Mouse (Mus musculus): ENCODE measurements around the gene Prcp.
A peak's percentile ranks its signal among the peaks of the same experiment; 100 is the strongest.

Prcp gene

DNA sequence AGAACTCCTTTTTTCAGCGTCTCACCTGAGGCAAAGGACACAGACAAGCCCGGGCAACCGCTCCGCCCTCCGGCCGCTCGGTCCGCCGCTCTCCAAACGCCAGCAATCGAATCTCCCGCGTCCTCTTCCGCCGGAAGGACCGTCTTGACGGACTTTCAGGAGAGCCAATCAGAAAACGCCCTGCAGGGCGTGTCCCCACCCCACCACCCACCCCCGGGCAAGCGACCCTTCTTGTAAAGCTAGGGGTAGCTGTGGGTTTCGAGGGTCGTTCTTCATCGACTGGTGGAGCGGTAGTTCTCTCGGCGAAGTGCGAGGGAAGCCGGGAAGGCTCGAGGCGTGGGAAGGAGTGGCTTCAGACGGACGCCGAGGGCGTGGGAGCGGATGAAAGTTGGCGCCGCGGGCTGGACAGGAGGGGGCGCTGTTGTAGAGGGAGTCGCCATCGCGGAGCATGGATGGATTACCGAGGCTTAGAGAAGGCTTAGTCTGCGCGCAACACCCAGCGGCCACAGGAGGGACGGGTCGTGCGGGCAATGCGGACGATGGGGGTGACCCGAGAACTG, at the start of gene Prcp, which contains the start of gene Ddias:
TSS of gene Prcp (plus strand) at position 355 of the 560 bp plus-strand sequence.
TSS of gene Ddias (minus strand) at position 132 of the 560 bp plus-strand sequence.
- DNase-seq (ENCODE audit: low spot score): peak; percentile 91

DNA sequence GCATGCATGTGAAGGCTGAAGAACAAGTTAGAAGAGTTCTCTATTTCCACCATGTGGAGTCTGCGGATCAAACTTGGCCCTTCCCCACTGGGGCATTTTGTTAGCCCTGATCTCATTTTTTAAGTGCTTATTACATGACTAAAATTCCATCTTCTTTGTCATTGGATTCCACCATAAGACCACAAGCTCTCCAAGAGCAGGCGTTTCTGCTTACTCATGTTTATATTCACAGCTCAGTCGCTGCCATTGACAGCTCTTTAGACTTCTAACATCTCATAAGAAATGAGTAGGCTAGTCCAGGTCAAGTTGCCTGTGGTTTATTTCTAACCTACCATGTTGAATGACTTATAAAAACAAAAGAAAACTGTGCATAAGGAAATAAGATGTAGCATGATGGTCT, 48.0 kb upstream of the Prcp start:
- DNase-seq (ENCODE audit: low spot score): no peak

DNA sequence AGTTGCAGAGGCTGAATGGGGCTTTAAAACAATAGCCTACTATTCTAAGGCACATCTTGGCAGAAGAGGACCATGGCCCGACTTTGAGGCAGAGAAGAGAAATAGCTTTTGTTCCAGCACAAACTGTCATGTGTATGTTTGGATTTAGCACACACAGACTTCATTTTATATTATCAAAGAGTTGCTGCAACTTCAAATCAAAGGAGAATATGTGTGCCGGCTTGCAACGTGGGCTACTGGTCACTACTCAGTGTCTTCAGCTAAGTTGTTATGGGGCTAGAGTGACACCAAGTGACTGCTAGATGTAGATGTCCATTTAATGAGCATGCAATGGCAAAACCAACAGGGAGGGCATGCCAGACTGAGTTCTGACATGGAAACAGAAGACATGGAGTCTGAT, 46.3 kb upstream of the Prcp start:
- peak; percentile 52 for DNase-seq (ENCODE audit: low spot score)

DNA sequence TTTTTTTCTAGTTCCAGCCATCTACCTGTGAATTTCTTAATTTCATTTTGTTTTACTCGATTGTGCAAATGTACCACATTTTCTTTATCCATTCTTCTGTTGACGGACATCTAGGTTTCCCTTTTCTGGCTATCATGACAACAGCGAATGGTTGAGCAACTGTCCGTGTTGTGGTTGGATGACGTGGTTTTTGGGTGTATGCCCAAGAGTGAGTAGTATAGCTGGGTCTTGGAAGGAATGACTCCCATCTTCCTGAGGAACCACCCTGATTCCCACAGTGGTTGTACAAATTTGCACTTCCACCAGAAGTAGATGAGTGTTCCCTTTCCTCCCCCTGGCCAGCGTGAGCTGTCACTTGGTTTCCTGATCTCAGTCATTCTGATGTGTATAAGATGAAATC, 41.9 kb upstream of the Prcp start:
- no peak for DNase-seq (ENCODE audit: low spot score)

DNA sequence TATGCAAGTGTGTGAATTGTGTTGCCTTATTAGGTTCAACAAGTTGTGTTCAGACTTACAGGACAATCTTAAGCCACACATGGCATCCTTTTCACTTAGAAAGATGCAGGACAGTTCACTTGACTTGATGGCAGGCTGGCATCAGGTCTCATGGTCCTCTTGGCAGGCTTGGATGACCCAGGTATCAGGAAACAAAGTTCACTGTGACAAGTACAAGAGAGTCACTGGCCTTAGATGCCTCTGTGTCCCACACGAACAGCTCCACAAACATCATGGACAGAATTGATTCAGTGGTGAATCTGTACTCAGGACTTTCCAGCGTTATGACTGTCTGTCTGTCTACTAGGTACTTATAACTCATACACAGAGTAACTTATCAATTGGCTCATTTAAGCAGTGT, 39.9 kb upstream of the Prcp start:
- no peak for DNase-seq (ENCODE audit: low spot score)

DNA sequence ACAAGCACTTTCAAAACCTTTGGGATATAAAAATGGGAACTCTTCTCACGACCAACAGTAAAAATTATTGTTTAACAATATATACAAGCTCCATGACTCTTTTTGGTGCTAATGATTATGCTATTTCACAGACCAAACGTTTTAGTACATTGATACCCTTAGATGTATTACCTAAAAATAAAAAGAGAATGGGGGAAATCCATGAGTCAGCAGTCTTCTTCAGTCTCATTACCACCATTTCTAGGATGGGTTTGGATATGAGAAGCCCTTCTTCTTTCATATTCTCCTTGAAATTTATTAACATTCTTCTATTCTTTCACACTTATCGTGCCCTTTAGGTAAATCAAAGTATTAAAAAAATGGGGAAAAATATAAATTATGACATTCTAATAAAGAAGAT, 37.8 kb upstream of the Prcp start:
- DNase-seq (ENCODE audit: low spot score): no peak

DNA sequence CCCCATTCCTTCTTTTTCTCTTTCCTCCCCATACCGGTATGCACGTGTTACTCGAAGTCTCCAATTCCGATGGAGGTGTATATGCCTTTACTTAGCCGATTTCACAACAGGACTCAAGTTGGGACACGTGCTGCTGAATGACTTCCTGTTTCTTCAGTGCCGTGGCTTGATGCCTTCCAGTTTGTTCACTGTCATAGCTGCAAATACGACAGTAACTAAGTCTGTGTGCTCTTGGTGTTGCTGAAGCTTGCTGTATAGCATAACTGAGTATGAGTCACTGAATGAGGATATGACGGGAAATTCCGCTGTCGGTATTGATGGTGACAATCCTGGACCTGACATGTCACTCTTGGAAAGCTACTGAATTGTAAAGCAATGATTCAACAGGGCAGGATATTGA, 37.0 kb upstream of the Prcp start:
- DNase-seq (ENCODE audit: low spot score): no peak

DNA sequence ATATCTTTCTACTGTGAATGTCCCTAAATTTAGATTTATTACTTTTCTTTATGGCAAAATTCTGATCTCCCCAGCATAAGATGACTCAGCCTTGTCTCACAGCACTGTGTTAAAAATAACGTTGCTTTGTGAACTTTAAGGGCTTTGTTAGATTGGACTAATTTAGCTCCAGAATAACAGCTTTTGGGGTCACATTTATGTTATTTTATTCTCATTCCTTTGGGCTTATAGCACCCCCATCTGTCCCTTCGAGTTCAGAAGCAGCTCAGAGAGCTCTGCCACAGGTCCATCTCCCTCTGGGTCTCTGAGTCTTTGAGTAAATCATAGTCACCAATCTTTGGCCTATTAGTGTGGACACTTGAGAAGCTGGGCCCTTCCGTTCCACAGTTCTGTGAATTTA, 36.4 kb upstream of the Prcp start:
- no peak for DNase-seq (ENCODE audit: low spot score)

DNA sequence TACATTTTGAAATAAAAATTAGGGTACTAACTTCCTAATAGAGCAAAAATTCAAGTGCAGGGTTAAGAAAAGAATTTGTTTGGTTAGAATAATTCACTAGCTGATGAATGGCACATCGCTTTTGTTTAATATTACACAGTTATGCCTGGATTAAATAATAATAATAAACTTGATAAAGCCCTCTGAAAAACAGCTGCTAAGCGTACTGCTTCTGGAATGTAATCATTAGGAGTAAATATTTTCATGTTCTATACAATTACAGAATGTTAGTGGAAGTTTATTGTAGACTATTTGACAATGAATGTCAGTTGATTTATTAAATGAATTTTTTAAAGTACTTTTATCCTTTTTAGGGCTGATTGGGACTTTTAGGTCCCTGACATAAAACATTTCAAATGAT, 32.0 kb upstream of the Prcp start:
- no peak for DNase-seq (ENCODE audit: low spot score)

DNA sequence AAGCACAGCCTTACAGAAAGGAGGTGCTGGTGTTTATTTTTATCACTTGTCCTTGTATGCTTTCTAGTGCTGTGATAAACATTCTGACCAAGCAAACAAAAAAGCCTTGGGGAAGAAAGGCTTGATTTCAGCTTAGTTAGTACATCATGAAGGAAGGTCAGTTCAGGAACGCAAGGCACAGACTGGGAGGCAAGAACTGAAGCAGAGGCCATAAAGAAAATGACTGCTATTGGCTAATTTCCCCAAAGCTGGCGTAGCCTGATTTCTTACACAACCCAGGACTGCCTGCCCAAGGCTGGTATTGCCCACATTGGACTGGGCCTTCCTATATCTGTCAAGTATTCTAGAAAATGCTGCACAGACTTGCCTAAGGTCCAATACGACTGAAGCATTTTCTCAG, 26.0 kb upstream of the Prcp start:
- no peak for DNase-seq (ENCODE audit: low spot score)

DNA sequence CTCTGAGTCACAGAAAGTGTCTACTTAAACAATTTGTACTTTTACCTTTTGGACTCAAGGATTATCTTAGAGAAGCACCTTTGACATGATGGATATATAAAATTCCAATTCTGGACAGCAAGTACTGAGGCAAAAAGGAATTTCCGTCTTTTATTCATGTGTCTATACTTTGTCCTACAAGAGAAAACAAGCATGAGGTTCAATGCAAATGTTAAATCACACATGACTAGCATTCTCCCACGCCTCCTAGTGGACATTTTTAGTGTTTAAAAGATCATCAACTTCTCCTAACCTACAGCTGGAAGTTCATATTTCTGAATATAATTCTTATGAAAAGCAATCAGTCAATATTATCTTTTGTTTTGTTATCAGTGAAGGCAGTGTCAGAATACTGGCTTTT, 7.7 kb upstream of the Prcp start:
- peak; percentile 19 for DNase-seq (ENCODE audit: low spot score)

DNA sequence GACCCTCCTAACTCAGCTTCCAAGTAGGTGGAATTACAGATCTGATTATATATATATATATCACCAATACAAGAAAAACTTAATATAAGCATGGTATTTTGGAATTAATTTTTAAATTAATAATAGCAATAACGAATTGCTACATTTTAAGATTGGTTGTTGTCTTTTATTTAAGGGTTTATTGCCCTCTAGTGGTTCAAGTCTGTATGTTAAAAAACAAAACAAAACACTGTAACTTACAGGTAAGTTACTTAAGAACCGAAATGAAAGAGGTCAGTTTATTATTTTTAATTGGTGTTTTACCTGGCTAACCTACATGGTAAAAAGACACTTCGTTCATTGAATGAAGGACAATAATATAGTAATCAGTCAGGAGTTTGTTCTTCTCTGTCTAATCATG, 4.1 kb upstream of the Prcp start:
- DNase-seq (ENCODE audit: low spot score): no peak

DNA sequence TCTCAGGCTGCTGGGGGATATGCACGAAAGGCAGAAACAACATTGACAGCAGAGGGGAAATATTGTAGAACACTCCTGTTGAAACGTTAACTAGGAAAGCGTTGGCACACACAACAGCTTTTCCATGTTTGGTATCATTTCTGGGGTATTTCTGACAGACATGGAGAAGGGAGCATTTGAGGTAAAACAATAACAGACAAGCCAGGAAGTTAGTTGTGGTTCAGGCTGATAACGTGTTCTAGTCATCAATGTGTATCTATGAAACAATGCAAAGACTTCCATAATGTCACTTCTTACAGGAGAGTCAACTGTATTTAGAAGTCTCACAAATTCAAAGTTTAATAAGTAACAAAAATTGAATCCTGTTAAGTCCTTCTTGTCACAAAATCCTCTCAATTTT, 2.7 kb upstream of the Prcp start:
- no peak for DNase-seq (ENCODE audit: low spot score)

DNA sequence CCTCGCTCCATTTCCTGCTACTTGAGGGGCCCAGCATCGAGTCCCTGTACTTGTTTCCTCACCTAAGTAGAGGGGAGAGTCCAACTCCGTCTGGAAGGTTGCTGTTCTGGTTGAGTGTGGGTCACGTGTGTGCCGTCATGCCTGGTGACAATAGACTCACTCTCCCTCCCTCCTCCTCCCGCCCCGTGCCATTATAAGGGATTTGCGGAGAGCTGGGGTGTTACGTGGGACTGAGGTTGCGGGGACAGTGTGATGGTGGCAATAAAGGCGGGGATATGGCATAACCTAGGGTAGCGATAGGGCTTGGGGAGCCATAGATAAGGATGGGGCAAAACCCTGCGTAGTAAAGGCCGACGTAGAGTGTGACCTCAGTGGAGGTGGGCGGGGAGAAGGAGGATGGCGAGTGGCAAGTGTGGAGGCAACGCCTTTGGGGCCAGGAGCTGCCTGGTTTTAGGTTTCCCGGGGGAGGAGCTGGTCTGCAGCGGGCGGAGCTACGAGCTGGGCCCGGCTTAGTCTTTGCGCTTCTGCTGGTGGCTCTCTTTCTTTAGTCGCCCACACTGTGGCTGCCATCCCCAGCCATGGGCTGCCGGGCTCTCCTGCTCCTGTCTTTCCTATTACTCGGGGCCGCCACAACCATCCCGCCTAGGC, 615 bp downstream of the Prcp start:
- DNase-seq (ENCODE audit: low spot score): peak; percentile 91

DNA sequence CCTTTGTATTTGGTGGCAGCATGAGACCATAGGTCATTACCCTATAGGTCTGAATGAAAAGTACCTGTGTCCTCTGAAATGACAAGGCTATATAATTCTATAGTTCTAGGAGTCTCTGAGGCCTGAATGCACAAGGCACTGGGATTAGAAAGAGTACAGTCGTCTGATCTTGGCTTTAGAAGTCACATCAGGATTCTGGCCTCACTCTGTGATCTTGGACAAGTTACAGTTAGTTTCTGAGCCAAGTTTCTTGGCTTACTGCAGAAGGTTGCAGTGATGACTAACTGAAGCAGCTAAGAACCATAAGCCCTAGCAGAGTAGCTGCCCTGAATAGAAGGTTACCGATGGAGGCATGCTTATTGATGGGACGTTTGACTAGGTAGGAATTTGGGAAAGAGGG, 1.8 kb downstream of the Prcp start:
- no peak for DNase-seq (ENCODE audit: low spot score)

DNA sequence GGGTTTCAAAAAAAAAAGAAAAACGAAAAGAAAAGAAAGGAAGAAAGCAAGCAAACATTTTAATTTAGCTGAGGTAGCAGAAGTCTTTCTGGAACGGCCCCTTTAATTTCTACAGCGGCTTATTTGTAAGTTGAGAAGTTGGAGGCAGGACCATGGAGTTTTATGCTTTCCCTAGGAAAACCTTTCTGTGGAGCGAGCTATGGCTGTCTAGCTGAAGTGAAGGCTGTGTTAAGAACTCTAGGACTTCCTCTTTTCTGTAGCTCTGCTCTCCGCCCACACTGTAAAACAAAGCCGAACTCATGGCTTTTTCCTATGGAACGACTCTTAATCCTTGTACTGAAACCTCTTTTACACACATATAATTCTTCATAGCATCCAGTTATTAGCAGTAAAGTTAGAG, 2.3 kb downstream of the Prcp start:
- no peak for DNase-seq (ENCODE audit: low spot score)

DNA sequence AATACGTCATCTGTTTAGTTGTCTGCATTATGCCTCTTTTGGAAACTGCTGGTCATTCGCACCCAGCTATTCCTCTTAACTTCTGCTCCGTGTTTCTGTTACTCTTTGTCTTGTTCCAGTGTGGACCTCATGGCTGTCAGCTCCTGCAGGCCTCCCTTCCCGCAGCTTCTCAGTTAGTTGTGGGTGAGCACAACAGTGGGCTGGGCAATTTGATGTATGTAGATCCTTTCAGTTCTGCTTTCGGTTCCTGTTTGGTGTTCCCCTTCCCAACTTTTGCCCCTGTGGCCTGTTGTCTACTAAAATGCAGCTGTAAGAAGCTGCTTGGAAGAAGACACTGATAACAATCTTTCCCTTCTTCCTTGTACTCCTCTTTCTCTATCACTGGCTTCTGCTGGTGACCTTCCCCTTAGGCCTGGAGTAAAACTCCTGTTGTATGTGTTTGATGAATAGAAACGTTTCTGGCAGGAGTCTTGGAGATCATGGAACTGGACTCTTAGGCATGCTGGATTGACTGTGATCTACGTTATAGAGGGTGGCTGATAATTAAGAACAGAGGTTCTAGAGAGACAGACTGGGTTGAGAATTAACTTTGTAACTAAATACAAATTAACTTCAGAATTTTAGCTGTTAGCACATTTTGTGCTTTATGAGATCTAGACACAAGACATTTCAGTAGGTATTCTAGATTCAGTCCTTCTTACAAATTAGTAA, 4.5 kb downstream of the Prcp start:
- DNase-seq (ENCODE audit: low spot score): peak; percentile 30

DNA sequence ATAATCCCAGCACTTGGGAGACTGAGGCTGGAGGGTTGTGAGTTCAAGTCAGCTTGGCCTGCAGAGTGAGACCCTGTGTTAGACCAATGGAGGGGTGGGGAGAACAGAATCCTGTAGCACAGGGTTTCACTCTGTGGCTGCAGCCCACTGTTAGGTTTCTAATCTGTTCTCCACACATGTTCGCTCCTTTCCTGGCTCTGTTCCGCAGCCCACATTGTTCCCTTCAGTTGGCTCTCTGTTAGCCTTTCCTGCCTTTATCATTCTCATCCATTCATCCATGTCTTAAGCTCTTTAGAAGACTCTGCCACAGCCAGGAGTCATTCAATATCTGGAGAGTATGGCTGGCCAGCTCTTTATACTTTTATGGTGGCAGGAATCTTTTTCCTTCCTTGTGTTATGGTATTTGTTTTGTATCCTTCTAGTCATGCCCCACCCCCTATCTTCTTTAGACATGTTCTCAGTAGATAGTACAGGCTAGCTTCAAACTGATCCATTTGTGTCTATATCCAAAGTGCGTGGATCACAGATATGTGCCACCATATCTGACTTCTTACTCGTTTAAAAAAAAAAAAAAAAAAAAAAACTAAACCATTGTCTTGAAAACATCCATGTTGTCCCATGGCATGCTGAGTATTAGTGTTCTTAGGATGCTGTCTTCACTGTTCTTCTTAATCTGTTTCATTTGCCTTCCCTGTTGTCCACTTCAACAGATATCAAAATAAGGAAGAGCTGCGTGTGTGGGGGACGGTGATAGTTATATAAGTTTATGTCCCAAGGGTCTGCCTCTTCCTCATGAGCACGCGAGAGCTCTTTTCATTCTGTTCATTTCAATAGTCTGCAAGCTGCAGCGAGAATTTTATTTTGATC, 9.8 kb downstream of the Prcp start:
- no peak for DNase-seq (ENCODE audit: low spot score)

DNA sequence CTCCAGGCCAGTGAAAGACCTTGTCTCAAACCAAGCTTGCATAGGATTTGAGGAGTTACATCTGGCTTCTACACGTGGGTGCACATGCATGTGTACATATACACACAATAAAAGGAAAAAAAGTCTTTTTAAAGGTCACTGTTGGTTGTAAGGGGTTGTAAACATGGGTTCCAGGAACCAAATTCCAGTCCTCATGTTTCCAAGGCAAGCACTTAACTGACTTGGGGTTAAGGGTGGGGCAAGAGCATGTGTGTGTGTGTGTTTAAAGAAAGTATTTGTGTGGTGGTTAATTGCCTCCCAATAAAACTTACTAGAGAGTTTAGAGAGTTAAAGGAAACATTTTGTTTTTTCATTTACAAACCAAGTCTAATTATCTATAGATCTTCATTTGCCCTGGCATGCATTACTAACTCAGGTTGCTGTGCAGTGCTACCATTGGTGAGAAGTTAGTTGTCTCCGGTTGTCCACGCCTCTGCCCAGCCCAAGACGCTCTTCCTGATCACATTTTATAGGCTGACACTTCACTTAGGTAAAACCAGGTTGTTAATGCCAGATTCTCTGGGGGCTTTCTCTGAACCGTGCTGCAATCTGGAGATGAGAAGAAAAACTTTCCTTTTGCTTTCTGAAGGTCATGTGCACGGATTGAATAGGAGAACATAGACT, 10.9 kb downstream of the Prcp start:
- no peak for DNase-seq (ENCODE audit: low spot score)

DNA sequence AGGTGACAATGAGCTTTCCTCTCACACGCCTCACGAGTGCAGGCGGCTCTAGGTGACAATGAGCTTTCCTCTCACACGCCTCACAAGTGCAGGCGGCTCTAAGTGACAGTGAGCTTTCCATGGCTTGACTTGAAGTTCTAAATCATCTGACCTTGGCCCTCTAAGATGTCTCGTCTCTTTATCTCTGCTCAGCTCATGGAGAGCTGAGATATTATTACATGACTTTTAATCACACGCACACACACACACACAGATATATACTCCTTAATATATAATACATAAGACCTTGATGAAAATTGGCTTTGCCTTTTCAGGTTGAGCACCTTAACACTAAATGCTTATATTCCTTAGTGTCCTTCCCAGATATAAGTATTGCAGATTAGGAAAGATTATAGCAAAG, 12.5 kb downstream of the Prcp start:
- no peak for DNase-seq (ENCODE audit: low spot score)

DNA sequence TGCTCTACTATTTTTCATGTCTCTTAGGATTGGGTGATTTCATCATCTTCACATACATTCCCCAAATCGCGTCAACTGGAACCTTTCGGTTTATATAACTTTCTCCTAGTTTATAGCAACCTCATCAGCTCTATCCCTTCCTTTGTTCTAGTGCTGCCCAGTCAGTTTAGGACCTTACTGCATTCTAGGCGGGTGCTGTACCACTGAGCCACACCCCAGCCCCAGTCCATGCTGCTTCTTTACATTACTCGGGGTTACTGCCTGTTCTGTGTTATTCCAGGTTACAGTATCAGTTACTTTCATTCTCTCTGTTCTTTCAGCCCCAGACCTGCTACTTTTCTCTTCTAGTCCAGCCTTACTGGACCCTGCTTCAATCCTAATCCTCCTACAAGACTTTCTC, 13.0 kb downstream of the Prcp start:
- DNase-seq (ENCODE audit: low spot score): no peak

DNA sequence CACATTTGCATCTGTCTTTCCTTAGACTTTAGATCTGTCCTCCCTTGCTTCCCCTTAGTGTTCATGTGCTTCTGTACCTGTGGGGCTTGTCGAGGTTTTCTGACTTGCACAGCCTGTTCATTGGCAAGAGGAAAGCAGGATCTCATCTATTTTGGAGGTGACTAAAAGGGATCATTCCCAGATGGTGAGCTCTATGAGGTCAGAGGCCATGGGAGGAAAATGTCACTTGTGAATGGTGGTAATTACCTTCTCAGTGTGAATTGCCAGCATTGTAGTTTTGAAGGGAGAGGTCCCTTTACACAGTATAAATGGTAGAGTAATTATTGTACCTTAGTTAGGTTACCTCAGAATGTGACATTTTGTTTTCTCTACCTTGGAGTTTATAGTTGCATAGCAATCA, 15.9 kb downstream of the Prcp start:
- no peak for DNase-seq (ENCODE audit: low spot score)
